Mouse (Mus musculus) stomach, postnatal 0 days (tissue): ENCODE results near the gene Nub1. TPM values are rescaled to one million over a fixed set of nuclear protein-coding genes. Genes with fewer than 3 reads are reported as not detected.

Experiments used
- ATAC-seq: fragments of 200-750 bp; cut with Nextera tagmentation; 2 replicates; pipeline ENCODE4 v1.8.0; 2017; ENCODE audit not compliant: low FRiP score, low TSS enrichment
- DNase-seq: peaks from one replicate; pipeline ENCODE4 v3.0.0-alpha.2; 2016; ENCODE audit warnings: low spot score
- H3K27ac ChIP-seq: fragments of 300-500 bp; sonication (generic); replicated peaks from 2 replicates; pipeline ENCODE4 v1.5.1; 2014; ENCODE audit warnings: mild to moderate bottlenecking, control low read depth
- H3K27me3 ChIP-seq: fragments of 300-500 bp; sonication (generic); 2 replicates; pipeline ENCODE4 v1.6.1; 2014; ENCODE audit warnings: low read length; ENCODE audit not compliant: control insufficient read depth, insufficient read depth
- H3K36me3 ChIP-seq: fragments of 300-500 bp; sonication (generic); 2 replicates; pipeline ENCODE4 v1.6.1; 2014; ENCODE audit warnings: low read length, mixed read lengths; ENCODE audit not compliant: control insufficient read depth, insufficient read depth
- H3K4me1 ChIP-seq: fragments of 300-500 bp; sonication (generic); replicated peaks from 2 replicates; pipeline ENCODE4 v1.6.1; 2014; ENCODE audit warnings: antibody characterized with exemption; ENCODE audit not compliant: control insufficient read depth, insufficient read depth
- H3K4me2 ChIP-seq: fragments of 300-500 bp; sonication (generic); replicated peaks from 2 replicates; pipeline ENCODE4 v1.6.1; 2014; ENCODE audit warnings: low read depth, mild to moderate bottlenecking, control low read depth, moderate library complexity
- H3K4me3 ChIP-seq: fragments of 300-500 bp; sonication (generic); 2 replicates; pipeline ENCODE4 v1.5.1; 2014; ENCODE audit warnings: low read depth, low read length, control low read depth
- H3K9ac ChIP-seq: fragments of 300-500 bp; sonication (generic); 2 replicates; pipeline ENCODE4 v1.6.1; 2014; ENCODE audit warnings: mild to moderate bottlenecking, low read length, control low read depth, mixed read lengths
- H3K9me3 ChIP-seq: fragments of 300-500 bp; sonication (generic); 2 replicates; pipeline ENCODE4 v1.6.1; 2016; ENCODE audit warnings: low read length; ENCODE audit not compliant: control insufficient read depth
- CTCF ChIP-seq: IDR thresholded peaks from 2 replicates; pipeline ENCODE4 v1.5.1; 2016; ENCODE audit warnings: antibody characterized with exemption, low read depth, mild to moderate bottlenecking, moderate library complexity
- EP300 ChIP-seq: optimal IDR thresholded peaks from 2 replicates; pipeline ENCODE3; 2016; ENCODE audit warnings: antibody characterized with exemption
- WGBS: fragments of 180-500 bp; shearing (Covaris S2); extraction: QIAGEN DNeasy Blood & Tissue Kit; methylation state at CpG from one replicate; pipeline ENCODE4 v1.1.7; 2014; 5-methylcytosine and 5-hydroxymethylcytosine counted together
- polyA plus RNA-seq: library from polyadenylated mRNA; unstranded; fragments of >200 nt; fragmentation: Nextera tagmentation; extraction: Ambion mirVana; gene quantifications from 2 replicates; pipeline ENCODE4 v1.2.1, GENCODE M21; 2015

Gene Nub1
- polyA plus RNA-seq, 1 experiment from 2014 or later, result 18.5 TPM

DNA sequence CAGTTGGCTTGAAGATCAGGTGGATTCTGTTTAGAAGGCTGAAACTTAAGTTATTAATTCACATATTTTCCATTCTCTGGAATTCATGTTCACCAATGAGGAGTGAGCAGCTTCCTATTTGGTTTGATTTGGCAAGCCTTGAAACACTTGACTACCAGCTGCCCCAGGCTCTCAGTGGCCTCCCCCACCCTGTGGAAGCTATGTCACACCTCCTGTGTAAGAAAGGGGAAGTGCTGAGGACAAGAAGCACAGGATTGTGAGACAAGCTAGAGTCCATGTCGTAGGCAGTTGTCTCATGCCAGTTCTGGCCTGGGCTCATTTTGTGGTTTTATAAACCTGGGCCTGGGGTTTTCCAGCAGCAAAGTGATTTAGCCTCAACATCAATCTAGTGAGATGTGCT, 2.4 kb downstream of the Nub1 start:
- Histone ChIP-seq H3K27me3 (no peaks in the 10 kb centered on the region), H3K9ac (no peak overlapping the region), H3K9me3 (no peaks in the 10 kb centered on the region), H3K27ac (no peak overlapping the region), H3K4me2 (no peak overlapping the region), H3K4me3 (no peak overlapping the region), H3K36me3 (peaks cover 11% of the 10 kb centered on the region), H3K4me1 (no peaks in the 10 kb centered on the region; the same call in 1 of the 2 replicates)
- DNase-seq (no peak), ATAC-seq (no peak)
- TF ChIP-seq EP300 (no peak), CTCF (no peak)
- WGBS, result 78% methylated on average over 1 of the region's 1 CpGs

DNA sequence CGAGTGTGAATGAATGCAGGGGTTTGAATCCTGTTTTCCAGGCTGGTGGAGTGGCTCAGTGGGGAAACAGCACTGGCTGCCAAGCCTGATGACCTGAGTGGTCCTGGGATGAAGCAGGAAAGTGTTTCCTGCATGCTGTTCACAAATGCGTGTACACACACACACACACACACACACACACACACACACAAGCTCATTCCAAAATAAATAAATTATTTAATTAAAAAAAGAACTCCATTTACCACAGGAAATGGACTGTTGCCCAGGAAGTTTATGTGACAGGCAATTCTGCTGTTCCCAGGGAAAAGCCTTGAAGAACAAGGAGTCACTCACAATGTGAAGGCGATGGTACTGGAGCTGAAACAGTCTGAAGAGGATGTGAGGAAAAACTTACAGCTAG, 11.4 kb downstream of the Nub1 start:
- ATAC-seq (no peak), DNase-seq (no peak)
- 80% methylated on average over 3 of the region's 3 CpGs for WGBS
- H3K9ac ChIP-seq, result no peak overlapping the region
- peaks cover 46% of the 10 kb centered on the region for H3K36me3 ChIP-seq
- H3K9me3 ChIP-seq, result no peaks in the 10 kb centered on the region
- H3K27ac ChIP-seq, result no peak overlapping the region
- H3K4me3 ChIP-seq, result no peak overlapping the region
- H3K4me1 ChIP-seq, result no peaks in the 10 kb centered on the region
- H3K27me3 ChIP-seq, result no peaks in the 10 kb centered on the region
- TF ChIP-seq EP300 (no peak), CTCF (no peak)
- H3K4me2 ChIP-seq, result no peak overlapping the region

DNA sequence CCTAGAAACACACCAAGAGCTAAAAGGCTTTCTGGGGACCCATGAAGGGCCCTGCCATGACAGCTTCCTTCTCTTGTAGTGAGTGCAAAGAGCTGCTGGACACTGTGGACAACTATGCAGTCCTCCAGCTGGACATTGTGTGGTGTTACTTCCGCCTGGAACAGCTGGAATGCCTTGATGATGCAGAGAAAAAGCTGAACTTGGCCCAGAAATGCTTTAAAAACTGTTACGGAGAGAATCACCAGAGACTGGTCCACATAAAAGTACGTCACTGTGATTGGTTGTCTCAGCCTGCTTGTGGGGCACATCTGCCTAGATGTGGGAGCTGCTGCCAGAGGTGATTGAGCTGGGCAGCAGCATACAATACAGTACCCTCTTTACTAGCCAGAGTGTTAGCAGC, 15.9 kb downstream of the Nub1 start:
- no peaks in the 10 kb centered on the region for H3K4me1 ChIP-seq
- no peak for TF ChIP-seq CTCF
- TF ChIP-seq EP300, result no peak
- no peak overlapping the region for H3K4me3 ChIP-seq
- WGBS, result 62% methylated on average over 3 of the region's 3 CpGs
- H3K27me3 ChIP-seq, result no peaks in the 10 kb centered on the region
- H3K27ac ChIP-seq, result 0 out of 2 replicates have a peak overlapping the region, but pooled peaks have one; percentile 35
- no peak overlapping the region for H3K4me2 ChIP-seq
- peaks cover 40% of the 10 kb centered on the region for H3K36me3 ChIP-seq
- no peak overlapping the region for H3K9ac ChIP-seq
- H3K9me3 ChIP-seq, result no peaks in the 10 kb centered on the region
- ATAC-seq (no peak; the same call in 1 of the 2 replicates), DNase-seq (no peak)

DNA sequence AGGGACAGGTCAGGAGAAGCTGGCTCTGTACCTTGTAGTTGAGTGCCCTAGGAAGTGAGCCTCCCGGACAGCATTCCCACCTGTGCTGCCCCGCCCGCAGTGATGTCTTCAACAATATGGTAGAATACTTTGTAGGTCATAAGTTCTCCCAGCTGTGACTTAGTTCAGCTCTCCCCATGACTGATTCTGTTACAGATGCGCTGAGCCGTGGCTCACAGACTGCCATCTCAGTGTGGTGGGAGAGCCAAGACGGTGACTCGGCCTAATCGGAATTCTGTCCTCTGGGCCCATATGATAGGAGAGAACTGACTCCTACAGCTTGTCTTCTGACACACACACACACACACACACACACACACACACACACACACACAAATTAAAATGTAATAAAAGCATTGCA, 19.3 kb downstream of the Nub1 start:
- ATAC-seq (no peak), DNase-seq (no peak)
- H3K36me3 ChIP-seq, result peaks cover 53% of the 10 kb centered on the region

DNA sequence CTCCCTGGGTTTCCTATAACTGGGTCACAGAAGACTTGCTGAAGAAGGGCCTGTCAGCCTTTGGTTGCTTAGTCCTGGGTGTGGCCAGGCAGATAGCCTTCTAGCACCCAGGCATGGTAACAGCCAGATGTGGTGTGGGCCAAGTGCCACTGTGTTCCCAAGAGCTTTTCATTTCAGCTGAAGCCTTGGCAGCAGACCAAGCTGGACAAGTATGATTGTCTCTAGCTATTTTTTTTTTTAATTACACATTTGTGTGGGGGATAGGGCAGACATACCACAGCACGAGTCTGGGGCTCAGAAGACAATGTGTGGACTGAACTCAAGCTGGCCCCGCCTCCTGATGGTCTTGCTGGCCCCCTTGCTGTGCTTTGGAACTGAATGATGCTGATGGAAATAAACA, 24.6 kb downstream of the Nub1 start:
- no peak overlapping the region for H3K4me3 ChIP-seq
- H3K27ac ChIP-seq, result no peak overlapping the region
- ATAC-seq, result no peak
- no peaks in the 10 kb centered on the region for H3K27me3 ChIP-seq
- no peaks in the 10 kb centered on the region for H3K4me1 ChIP-seq
- H3K36me3 ChIP-seq, result peaks cover 52% of the 10 kb centered on the region
- no peak overlapping the region for H3K9ac ChIP-seq
- 64% methylated on average over 2 of the region's 2 CpGs for WGBS
- no peak overlapping the region for H3K4me2 ChIP-seq
- no peak for DNase-seq
- H3K9me3 ChIP-seq, result no peaks in the 10 kb centered on the region
- TF ChIP-seq CTCF (no peak), EP300 (no peak)

More for the DNA sequence above, 19.3 kb downstream of the Nub1 start:
- H3K27ac ChIP-seq, result no peak overlapping the region
- H3K9me3 ChIP-seq, result no peaks in the 10 kb centered on the region
- H3K4me1 ChIP-seq, result no peaks in the 10 kb centered on the region
- WGBS, result 81% methylated on average over 8 of the region's 8 CpGs
- H3K27me3 ChIP-seq, result no peaks in the 10 kb centered on the region
- no peak overlapping the region for H3K9ac ChIP-seq
- no peak for TF ChIP-seq EP300
- TF ChIP-seq CTCF, result no peak
- H3K4me3 ChIP-seq, result no peak overlapping the region
- H3K4me2 ChIP-seq, result no peak overlapping the region

DNA sequence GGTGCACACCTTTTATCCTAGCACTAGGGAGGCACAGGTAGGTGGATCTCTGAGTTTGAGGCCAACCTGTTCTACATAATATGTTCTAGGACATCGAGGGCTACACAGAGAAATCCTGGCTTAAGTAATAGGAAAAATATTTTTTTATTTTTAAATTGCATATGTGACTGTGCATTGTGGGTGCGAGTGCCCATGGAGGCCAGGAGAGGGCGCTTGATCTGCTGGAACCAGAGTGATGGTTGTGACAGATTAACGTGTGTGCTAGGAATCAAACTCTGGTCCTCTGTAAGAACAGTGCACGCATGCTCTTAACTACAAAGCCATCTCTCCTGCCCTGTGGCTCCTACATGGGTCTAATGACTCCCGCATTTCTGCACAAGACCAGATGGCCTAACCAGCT, 26.3 kb downstream of the Nub1 start:
- H3K36me3 ChIP-seq, result peaks cover 36% of the 10 kb centered on the region
- H3K4me2 ChIP-seq, result no peak overlapping the region
- no peak for DNase-seq
- no peak overlapping the region for H3K9ac ChIP-seq
- peak; percentile 42 for TF ChIP-seq CTCF
- TF ChIP-seq EP300, result no peak
- no peaks in the 10 kb centered on the region for H3K9me3 ChIP-seq
- H3K4me3 ChIP-seq, result no peak overlapping the region
- ATAC-seq, result no peak
- 94% methylated on average over 6 of the region's 6 CpGs for WGBS
- no peaks in the 10 kb centered on the region for H3K4me1 ChIP-seq
- H3K27me3 ChIP-seq, result no peaks in the 10 kb centered on the region
- H3K27ac ChIP-seq, result no peak overlapping the region
